Mouse (Mus musculus): Measurements from ENCODE around the gene Syde2. TPM values are rescaled to one million over a fixed set of nuclear protein-coding genes. Genes with fewer than 3 reads are reported as not detected.
"Not testable (repeated sequence)": the region's sequence is repeated elsewhere in the genome, so short reads cannot be mapped to it uniquely, and the experiment has no call there.

Syde2 gene
- polyA plus RNA-seq, 1 experiment = 3.8 TPM

GRCm38 (mm10) chr3:145953411-145953810 lies 34.3 kb upstream of the Syde2 start:
- H3K4me3 ChIP-seq (ENCODE audit: low read depth, low read length) = no peak overlapping the region
- H3K27me3 ChIP-seq (ENCODE audit: control insufficient read depth, insufficient read depth, low read length) = no peaks in the 10 kb centered on the region
- TF ChIP-seq POLR2A (IDR thresholded peaks at IDR 0.05; ENCODE audit: low read depth, low read length) (no peak), CTCF (IDR thresholded peaks at IDR 0.05; ENCODE audit: extremely low read depth, insufficient read length, insufficient replicate concordance, low read depth, low read length) (no peak)
- 22% methylated on average over 2 of the region's 2 CpGs for WGBS
- no peaks in the 10 kb centered on the region for H3K36me3 ChIP-seq (ENCODE audit: control insufficient read depth, insufficient read depth, low read length)
- peak overlapping the region; percentile 81 for H3K27ac ChIP-seq (ENCODE audit: insufficient read depth, low read depth, low read length)
- peaks cover 8% of the 10 kb centered on the region; the same call in 1 of the 2 replicates for H3K4me1 ChIP-seq (ENCODE audit: control insufficient read depth, insufficient read depth, insufficient read length, low read length)

DNA sequence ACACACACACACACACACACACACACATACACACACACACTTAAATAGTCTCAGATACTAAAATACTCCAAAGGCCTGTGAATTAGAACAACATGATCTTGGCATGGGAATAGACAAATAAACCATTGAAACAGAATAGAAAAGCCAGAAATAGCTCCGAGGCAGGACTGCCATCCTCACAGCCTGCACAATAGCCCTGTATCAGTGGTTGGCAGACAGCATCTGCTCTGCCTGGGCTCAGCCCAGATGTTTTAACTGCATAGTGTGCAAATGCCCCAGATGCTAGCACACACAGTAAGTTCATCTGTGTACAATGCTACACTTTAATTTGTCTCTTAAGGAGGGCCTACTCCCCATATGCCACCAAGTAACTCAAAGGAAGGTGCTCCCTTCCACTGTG lies 27.8 kb upstream of the Syde2 start:
- Histone ChIP-seq H3K27me3 (ENCODE audit: control insufficient read depth, insufficient read depth, low read length) (no peaks in the 10 kb centered on the region), H3K4me1 (ENCODE audit: control insufficient read depth, insufficient read depth, insufficient read length, low read length) (peaks cover 7% of the 10 kb centered on the region), H3K4me3 (ENCODE audit: low read depth, low read length) (no peak overlapping the region), H3K36me3 (ENCODE audit: control insufficient read depth, insufficient read depth, low read length) (no peaks in the 10 kb centered on the region), H3K27ac (ENCODE audit: insufficient read depth, low read depth, low read length) (no peak overlapping the region)
- no peak for TF ChIP-seq POLR2A (IDR thresholded peaks at IDR 0.05; ENCODE audit: low read depth, low read length)
- TF ChIP-seq CTCF (IDR thresholded peaks at IDR 0.05; ENCODE audit: extremely low read depth, insufficient read length, insufficient replicate concordance, low read depth, low read length) = no peak
- 77% methylated on average over 1 of the region's 1 CpGs for WGBS

DNA sequence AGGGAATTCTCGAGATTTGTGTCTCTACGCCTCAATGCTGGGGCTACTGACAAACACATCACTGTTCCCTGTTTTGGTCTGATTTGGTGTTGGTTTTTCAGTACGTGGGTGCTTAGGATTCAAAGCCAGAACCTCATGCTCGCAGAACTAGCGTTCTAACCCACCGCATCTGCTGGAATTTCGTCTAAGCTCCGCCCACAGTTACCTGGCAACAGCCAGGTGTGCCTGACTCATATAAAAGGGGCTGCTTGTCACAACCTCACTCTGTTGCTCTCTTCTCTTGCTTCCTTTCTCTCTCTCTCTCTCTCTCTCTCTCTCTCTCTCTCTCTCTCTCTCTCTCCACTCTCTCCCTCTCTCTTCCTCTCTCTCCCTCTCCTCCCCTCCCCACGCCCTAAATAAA lies 25.3 kb upstream of the Syde2 start:
- Histone ChIP-seq H3K4me3 (ENCODE audit: low read depth, low read length) (no peak overlapping the region), H3K36me3 (ENCODE audit: control insufficient read depth, insufficient read depth, low read length) (no peaks in the 10 kb centered on the region), H3K27ac (ENCODE audit: insufficient read depth, low read depth, low read length) (no peak overlapping the region), H3K27me3 (ENCODE audit: control insufficient read depth, insufficient read depth, low read length) (no peaks in the 10 kb centered on the region), H3K4me1 (ENCODE audit: control insufficient read depth, insufficient read depth, insufficient read length, low read length) (peaks cover 14% of the 10 kb centered on the region)
- TF ChIP-seq CTCF (IDR thresholded peaks at IDR 0.05; ENCODE audit: extremely low read depth, insufficient read length, insufficient replicate concordance, low read depth, low read length) = no peak
- no peak for TF ChIP-seq POLR2A (IDR thresholded peaks at IDR 0.05; ENCODE audit: low read depth, low read length)
- WGBS = 22% methylated on average over 9 of the region's 9 CpGs

DNA sequence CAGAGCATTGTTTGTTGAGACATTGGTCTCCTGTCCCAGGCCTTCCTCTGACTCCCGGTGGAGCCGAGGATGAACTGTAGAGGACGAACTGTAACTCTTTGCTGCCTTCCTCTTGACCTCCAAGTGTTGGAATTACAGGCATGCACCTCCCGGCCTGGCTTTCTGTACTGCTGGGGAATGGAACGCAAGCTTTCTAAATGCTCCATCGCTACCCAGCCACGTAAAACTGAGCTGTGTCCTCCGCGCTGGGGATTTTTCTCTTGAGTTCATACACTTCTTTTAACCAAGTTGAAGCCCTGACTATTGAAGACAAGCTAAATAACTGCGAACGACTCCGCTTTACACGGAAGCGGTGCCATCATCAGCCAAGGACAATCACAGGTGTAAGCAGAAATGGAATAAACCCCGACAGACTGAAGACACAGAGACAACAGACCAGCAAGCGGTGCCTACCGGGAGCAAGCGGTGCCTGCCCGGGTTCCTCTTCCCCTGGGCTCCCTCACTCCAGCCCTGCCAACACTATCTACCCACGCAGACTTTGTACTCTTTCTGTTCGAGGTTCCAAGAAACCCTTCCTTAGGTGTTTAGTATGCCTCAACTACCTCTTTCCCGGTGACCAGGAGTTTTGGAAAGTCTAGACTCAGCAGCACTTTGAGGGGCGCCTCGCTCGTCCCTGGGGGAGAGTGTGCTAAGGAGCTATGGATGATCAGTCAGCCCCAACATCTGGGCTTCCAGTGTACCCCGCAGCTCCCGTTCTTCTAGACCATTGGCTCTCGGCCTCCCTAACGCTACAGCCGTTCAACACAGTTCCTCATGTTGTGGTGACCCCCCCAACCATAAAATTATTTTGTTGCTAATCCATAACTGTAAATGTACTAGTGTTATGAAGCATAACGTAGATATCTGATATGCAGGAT lies 24.3 kb upstream of the Syde2 start:
- Histone ChIP-seq H3K27me3 (ENCODE audit: control insufficient read depth, insufficient read depth, low read length) (no peaks in the 10 kb centered on the region), H3K36me3 (ENCODE audit: control insufficient read depth, insufficient read depth, low read length) (no peaks in the 10 kb centered on the region), H3K4me3 (ENCODE audit: low read depth, low read length) (peak overlapping the region; percentile 36), H3K4me1 (ENCODE audit: control insufficient read depth, insufficient read depth, insufficient read length, low read length) (peaks cover 14% of the 10 kb centered on the region), H3K27ac (ENCODE audit: insufficient read depth, low read depth, low read length) (peak overlapping the region; percentile 91)
- TF ChIP-seq POLR2A (IDR thresholded peaks at IDR 0.05; ENCODE audit: low read depth, low read length) (no peak), CTCF (IDR thresholded peaks at IDR 0.05; ENCODE audit: extremely low read depth, insufficient read length, insufficient replicate concordance, low read depth, low read length) (no peak)
- WGBS = 16% methylated on average over 31 of the region's 31 CpGs

DNA sequence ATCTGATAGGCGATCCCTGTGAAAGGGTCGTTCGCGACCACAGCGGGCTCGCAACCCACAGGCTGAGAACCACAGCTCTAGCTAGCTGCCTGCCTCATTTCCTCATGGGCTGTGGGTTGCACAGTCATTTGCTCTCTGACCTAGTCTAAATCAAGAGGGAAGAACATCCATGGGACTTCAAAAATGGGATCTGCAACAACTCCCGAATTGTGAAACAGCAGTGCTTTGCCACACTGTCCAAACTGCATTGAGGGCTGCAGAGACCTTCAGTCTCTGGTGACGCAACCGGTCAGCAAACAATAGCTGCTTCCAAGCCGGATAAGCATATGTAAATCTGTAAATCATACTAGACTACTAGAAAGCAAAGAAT lies 23.7 kb upstream of the Syde2 start:
- TF ChIP-seq CTCF (IDR thresholded peaks at IDR 0.05; ENCODE audit: extremely low read depth, insufficient read length, insufficient replicate concordance, low read depth, low read length) (no peak), POLR2A (IDR thresholded peaks at IDR 0.05; ENCODE audit: low read depth, low read length) (no peak)
- H3K4me1 ChIP-seq (ENCODE audit: control insufficient read depth, insufficient read depth, insufficient read length, low read length) = peaks cover 14% of the 10 kb centered on the region
- no peaks in the 10 kb centered on the region for H3K36me3 ChIP-seq (ENCODE audit: control insufficient read depth, insufficient read depth, low read length)
- WGBS = 8% methylated on average over 10 of the region's 10 CpGs
- no peaks in the 10 kb centered on the region for H3K27me3 ChIP-seq (ENCODE audit: control insufficient read depth, insufficient read depth, low read length)
- peak overlapping the region; percentile 36; the same call in 1 of the 2 replicates for H3K4me3 ChIP-seq (ENCODE audit: low read depth, low read length)
- peak overlapping the region; percentile 91 for H3K27ac ChIP-seq (ENCODE audit: insufficient read depth, low read depth, low read length)

DNA sequence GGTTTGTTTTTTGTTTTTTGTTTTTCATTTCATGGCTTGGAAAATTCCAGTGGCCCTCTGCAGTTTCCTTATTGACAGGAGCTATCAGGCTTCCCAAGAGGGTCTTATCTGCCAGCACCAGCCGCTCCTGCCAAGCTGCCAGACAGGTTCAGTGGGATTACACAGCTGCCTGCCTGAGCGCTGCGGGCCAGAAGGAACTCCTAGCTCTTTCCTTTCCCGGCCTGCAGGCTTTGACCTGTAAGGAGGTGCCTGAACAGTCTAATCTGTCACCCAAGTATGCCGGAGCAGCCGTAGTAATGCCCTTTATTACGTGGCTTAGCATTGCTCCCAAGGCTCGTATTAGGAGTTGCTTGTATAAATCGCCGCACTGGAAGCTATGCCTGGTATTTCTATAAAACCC lies 23.2 kb upstream of the Syde2 start:
- Histone ChIP-seq H3K27ac (ENCODE audit: insufficient read depth, low read depth, low read length) (peak overlapping the region; percentile 91), H3K4me3 (ENCODE audit: low read depth, low read length) (no peak overlapping the region), H3K36me3 (ENCODE audit: control insufficient read depth, insufficient read depth, low read length) (no peaks in the 10 kb centered on the region), H3K27me3 (ENCODE audit: control insufficient read depth, insufficient read depth, low read length) (no peaks in the 10 kb centered on the region), H3K4me1 (ENCODE audit: control insufficient read depth, insufficient read depth, insufficient read length, low read length) (peaks cover 14% of the 10 kb centered on the region)
- no peak for TF ChIP-seq CTCF (IDR thresholded peaks at IDR 0.05; ENCODE audit: extremely low read depth, insufficient read length, insufficient replicate concordance, low read depth, low read length)
- WGBS = 9% methylated on average over 10 of the region's 10 CpGs

GRCm38 (mm10) chr3:145965583-145965982 lies 22.1 kb upstream of the Syde2 start:
- not testable (repeated sequence) for H3K4me3 ChIP-seq (ENCODE audit: low read depth, low read length); H3K36me3 ChIP-seq (ENCODE audit: control insufficient read depth, insufficient read depth, low read length); H3K27me3 ChIP-seq (ENCODE audit: control insufficient read depth, insufficient read depth, low read length)
- Histone ChIP-seq H3K27ac (ENCODE audit: insufficient read depth, low read depth, low read length) (peak overlapping the region; percentile 55; the same call in 1 of the 2 replicates), H3K4me1 (ENCODE audit: control insufficient read depth, insufficient read depth, insufficient read length, low read length) (peaks cover 14% of the 10 kb centered on the region)
- 51% methylated on average over 3 of the region's 3 CpGs for WGBS

All from small intestine, adult 2 months (tissue).